Mouse (Mus musculus): ENCODE measurements around the gene Cmc4. TPM values are rescaled to one million over a fixed set of nuclear protein-coding genes. Genes with fewer than 3 reads are reported as not detected.
A peak's percentile ranks its signal among the peaks of the same experiment; 100 is the strongest.

Gene Cmc4
- total RNA-seq (2017) = 9.0 and 12.9 TPM in 2 replicates

- peak; percentile 100 for ATAC-seq (replicated peaks in 1 of 2; ENCODE audit: insufficient read depth in 1 of 2, low FRiP score in 2 of 2, low TSS enrichment in 1 of 2, low read depth in 1 of 2, poor library complexity in 2 of 2, severe bottlenecking in 2 of 2)
Observed at GRCm38 (mm10) chrX:75415936-75416785, at the start of gene Cmc4, which contains the start of the genes Mtcp1 and Brcc3. Cmc4 (minus strand) TSS chrX:75416584. Mtcp1 (minus strand) TSS chrX:75416588. Brcc3 (plus strand) TSS chrX:75416628.

- ATAC-seq (replicated peaks in 1 of 2; ENCODE audit: insufficient read depth in 1 of 2, low FRiP score in 2 of 2, low TSS enrichment in 1 of 2, low read depth in 1 of 2, poor library complexity in 2 of 2, severe bottlenecking in 2 of 2) = no peak; a peak in 1 of 4 replicates
Observed at GRCm38 (mm10) chrX:75454597-75454996, 38.2 kb upstream of the Cmc4 start.

DNA sequence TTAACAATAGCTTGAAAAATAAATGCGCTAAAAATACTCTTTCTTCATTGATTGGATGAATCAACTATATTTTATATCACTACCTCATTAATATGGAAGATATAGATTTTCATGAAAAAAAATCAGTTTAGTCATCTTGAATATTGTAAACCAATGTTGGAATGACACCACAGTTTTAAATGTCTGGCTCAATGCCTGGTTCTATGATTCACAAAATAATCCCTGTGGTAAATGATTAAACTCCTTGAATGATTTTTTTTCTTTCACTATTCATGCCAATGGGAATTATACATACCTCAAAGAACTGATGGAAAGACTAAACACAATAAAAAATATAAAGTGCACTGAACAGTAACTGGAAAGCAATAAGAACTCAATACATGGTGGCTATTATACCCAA lies 6.7 kb downstream of the Cmc4 start:
- no peak for ATAC-seq (replicated peaks in 1 of 2; ENCODE audit: insufficient read depth in 1 of 2, low FRiP score in 2 of 2, low TSS enrichment in 1 of 2, low read depth in 1 of 2, poor library complexity in 2 of 2, severe bottlenecking in 2 of 2)

GRCm38 (mm10) chrX:75403350-75403749 lies 13.0 kb downstream of the Cmc4 start:
- no peak for ATAC-seq (replicated peaks in 1 of 2; ENCODE audit: insufficient read depth in 1 of 2, low FRiP score in 2 of 2, low TSS enrichment in 1 of 2, low read depth in 1 of 2, poor library complexity in 2 of 2, severe bottlenecking in 2 of 2)

GRCm38 (mm10) chrX:75402668-75403067 lies 13.7 kb downstream of the Cmc4 start:
- ATAC-seq (replicated peaks in 1 of 2; ENCODE audit: insufficient read depth in 1 of 2, low FRiP score in 2 of 2, low TSS enrichment in 1 of 2, low read depth in 1 of 2, poor library complexity in 2 of 2, severe bottlenecking in 2 of 2) = peak; percentile 46 to 62

- no peak for ATAC-seq (replicated peaks in 1 of 2; ENCODE audit: insufficient read depth in 1 of 2, low FRiP score in 2 of 2, low TSS enrichment in 1 of 2, low read depth in 1 of 2, poor library complexity in 2 of 2, severe bottlenecking in 2 of 2)
Observed at GRCm38 (mm10) chrX:75399471-75399870, 16.9 kb downstream of the Cmc4 start.

DNA sequence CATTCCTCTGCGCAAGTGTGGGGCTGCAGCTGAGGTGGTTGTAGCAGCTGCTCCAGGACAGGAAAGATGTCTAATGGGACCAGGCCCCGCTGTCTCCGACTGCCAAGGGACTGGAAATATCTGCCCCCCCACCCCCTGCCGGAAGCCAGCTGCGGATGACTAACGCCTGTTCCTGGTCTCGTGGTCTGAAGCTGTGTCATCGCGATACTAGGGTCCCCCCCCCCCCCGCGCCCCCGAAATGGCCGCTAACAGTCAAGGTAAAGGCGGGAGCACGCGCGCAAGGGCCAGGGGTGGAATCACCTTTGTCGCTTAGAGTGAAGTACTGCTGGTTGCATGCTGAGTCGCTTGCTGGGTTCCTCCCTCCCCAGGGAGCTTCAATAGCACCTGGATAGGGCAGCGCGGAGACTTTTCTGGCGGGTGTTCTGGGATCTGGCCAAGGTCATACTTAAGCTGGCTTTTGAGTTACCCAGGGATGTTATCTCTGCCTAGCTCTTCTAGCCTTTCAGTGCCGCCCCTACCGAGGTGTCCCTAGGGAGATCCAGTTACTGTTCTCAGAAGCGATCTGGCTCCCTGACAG lies 34.1 kb downstream of the Cmc4 start, which contains the start of the genes Fundc2 and F8:
Gene Fundc2 (plus strand): TSS at position 205 of the 577 bp plus-strand sequence.
Gene F8 (minus strand): TSS at position 421 of the 577 bp plus-strand sequence.
- ATAC-seq (replicated peaks in 1 of 2; ENCODE audit: insufficient read depth in 1 of 2, low FRiP score in 2 of 2, low TSS enrichment in 1 of 2, low read depth in 1 of 2, poor library complexity in 2 of 2, severe bottlenecking in 2 of 2) = peak; percentile 95 to 98

GRCm38 (mm10) chrX:75381699-75382098 lies 34.7 kb downstream of the Cmc4 start:
- ATAC-seq (replicated peaks in 1 of 2; ENCODE audit: insufficient read depth in 1 of 2, low FRiP score in 2 of 2, low TSS enrichment in 1 of 2, low read depth in 1 of 2, poor library complexity in 2 of 2, severe bottlenecking in 2 of 2) = no peak

GRCm38 (mm10) chrX:75381176-75381575 lies 35.2 kb downstream of the Cmc4 start:
- no peak for ATAC-seq (replicated peaks in 1 of 2; ENCODE audit: insufficient read depth in 1 of 2, low FRiP score in 2 of 2, low TSS enrichment in 1 of 2, low read depth in 1 of 2, poor library complexity in 2 of 2, severe bottlenecking in 2 of 2)

- no peak for ATAC-seq (replicated peaks in 1 of 2; ENCODE audit: insufficient read depth in 1 of 2, low FRiP score in 2 of 2, low TSS enrichment in 1 of 2, low read depth in 1 of 2, poor library complexity in 2 of 2, severe bottlenecking in 2 of 2)
Observed at GRCm38 (mm10) chrX:75376815-75377214, 39.6 kb downstream of the Cmc4 start.

GRCm38 (mm10) chrX:75372666-75373425 lies 43.5 kb downstream of the Cmc4 start:
- ATAC-seq (replicated peaks in 1 of 2; ENCODE audit: insufficient read depth in 1 of 2, low FRiP score in 2 of 2, low TSS enrichment in 1 of 2, low read depth in 1 of 2, poor library complexity in 2 of 2, severe bottlenecking in 2 of 2) = no peak

DNA sequence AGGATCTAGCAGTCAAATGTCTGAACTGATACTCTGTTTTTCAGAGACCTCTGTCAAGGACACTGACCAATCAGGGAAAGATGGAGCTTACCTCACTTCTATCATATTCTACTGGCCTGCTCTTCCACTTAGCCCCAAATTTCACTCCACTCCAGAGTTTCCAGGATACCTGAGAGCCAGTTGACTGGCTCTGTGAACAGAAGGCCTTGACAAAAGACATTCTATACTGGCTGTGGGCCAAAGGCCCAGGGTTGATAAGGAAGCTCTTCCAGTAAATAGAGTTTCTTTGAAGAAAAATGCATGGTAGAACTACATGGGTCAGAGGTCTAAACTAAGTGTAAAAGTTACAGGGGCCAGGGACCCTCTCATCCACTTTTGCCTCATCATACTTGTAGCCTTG lies 46.2 kb downstream of the Cmc4 start:
- no peak for ATAC-seq (replicated peaks in 1 of 2; ENCODE audit: insufficient read depth in 1 of 2, low FRiP score in 2 of 2, low TSS enrichment in 1 of 2, low read depth in 1 of 2, poor library complexity in 2 of 2, severe bottlenecking in 2 of 2)

Other genes starting within 250 kb of the Cmc4 start
- gene Fundc2, start 34.2 kb downstream of the Cmc4 start, total RNA-seq (2017) = 90.7 and 97.9 TPM in 2 replicates
- 0.88 and 1.3 TPM in 2 replicates for gene F8, start 34.0 kb downstream of the Cmc4 start, total RNA-seq (2017)
- gene Mtcp1, start within 50 bp of the Cmc4 start, total RNA-seq (2017) = 16.6 and 19.1 TPM in 2 replicates
- gene Brcc3, start within 50 bp of the Cmc4 start, total RNA-seq (2017) = 32.9 and 35.0 TPM in 2 replicates
- 160 and 185 TPM in 2 replicates for gene Vbp1, start 97.7 kb upstream of the Cmc4 start, total RNA-seq (2017)
- gene Rab39b, start 161.6 kb upstream of the Cmc4 start, total RNA-seq (2017) = 0.05 and 0.44 TPM in 2 replicates

Data from hematopoietic stem cell, adult 5-6 weeks (primary cell).